Mouse (Mus musculus) heart, adult 18-20 months (tissue): ENCODE data around the gene Snrpc. TPM values are rescaled to one million over a fixed set of nuclear protein-coding genes. Genes with fewer than 3 reads are reported as not detected.

Experiments used
- DNase-seq, 2 experiments: peaks; one replicate each; pipeline ENCODE4 v3.0.0; 2021 to 2022; ENCODE audit warnings: mixed read lengths in 1 of 2
- total RNA-seq, 2 experiments: library from RNA; stranded (reverse); gene quantifications; 2 replicates each; pipeline ENCODE4 v1.2.3; 2021

Snrpc gene
- total RNA-seq, 2 experiments from 2014 or later = 46.0 to 50.6 TPM

DNA sequence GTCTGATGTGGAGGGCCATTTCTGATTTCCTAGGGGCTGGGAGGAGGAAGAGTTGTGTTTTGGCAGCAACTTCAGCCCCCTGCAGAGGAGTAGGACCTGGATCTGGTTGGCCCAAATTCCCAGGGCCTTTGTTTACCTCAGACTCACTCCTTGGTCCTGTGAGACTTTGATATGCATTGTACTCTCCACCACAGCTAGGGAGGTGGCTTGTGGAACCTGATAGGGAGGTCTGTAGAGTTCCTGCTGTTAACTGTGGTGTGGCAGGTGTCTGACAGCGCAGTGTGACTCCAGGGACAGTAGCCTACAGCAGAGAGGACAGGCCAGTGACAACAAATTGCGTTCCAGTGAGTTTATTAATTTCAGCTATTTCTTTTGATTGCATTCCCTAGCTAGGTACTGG lies 21.2 kb downstream of the Snrpc start:
- no peak for DNase-seq

DNA sequence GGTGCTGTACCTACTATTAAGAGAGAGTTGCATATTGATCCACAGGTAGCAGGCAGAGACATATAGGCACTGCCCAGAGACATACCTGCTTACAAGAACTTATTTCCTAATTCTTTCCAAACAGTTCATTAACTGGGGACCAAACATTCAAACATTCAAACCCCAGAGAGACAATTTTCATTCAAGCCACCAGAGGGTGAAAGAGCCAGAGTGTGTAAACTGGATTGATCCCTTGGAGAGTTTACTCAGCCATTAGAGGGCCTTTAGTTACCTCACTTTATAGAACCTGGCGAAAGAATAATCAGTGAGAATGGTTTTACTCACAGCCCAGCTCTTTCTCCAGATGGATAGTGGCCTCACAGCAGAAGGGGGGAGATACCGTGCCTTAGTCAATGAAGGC lies 27.5 kb downstream of the Snrpc start:
- no peak for DNase-seq

DNA sequence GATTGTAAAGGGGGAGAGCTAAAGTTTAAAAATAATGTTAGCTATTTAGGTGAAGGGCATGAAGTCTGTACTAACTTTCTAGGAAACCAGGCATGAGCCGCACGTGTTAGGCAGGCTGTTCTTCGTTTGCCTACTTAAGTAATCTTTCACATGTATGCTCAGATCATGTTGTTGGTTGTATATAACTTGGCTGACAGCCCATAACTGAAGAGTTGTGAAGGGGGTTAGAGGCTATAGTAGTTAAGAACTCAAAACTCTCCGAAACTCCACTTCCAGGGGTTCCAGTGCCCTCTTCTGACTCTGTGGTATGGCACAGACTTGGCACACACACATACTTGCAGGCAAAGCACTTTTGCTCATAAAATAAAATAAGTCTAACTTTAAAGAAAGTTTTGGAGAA lies 28.8 kb downstream of the Snrpc start:
- no peak for DNase-seq

DNA sequence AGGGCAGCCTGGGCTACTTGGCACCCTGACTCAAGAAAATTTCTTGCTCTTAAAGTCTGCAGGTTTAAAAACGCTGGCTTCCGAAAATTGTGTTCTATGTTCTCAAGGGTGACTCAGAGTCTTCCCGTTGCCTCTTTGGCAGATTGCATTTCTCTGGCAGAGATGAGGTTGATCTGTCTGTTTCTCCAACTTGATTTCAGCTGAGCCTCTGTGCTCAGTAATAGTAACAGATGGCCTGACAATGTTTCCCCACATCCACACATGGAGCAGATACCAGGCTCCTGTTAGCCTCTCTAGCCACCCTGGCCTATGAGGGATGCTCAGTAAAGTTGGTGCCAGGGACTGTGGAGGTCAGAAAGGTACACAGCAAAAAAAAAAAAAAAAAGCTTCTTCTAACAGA lies 33.9 kb downstream of the Snrpc start:
- DNase-seq = no peak

DNA sequence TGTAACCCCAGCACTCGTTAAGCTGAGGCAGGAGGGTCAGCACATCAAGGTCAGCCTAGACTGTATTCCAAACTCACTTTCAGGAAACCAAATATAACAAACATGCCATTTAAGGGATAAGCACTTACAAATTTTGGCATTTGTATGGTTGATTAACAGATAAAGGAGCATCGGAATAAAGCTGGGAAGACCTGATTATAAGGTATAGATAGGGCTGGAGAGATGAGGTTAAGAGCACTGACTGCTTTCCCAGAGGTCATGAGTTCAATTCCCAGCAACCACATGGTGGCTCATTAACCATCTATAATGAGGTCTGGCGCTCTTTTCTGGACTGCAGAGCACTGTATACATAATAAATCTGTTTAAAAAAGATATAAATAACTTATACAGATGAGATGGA lies 35.6 kb downstream of the Snrpc start:
- DNase-seq = no peak

DNA sequence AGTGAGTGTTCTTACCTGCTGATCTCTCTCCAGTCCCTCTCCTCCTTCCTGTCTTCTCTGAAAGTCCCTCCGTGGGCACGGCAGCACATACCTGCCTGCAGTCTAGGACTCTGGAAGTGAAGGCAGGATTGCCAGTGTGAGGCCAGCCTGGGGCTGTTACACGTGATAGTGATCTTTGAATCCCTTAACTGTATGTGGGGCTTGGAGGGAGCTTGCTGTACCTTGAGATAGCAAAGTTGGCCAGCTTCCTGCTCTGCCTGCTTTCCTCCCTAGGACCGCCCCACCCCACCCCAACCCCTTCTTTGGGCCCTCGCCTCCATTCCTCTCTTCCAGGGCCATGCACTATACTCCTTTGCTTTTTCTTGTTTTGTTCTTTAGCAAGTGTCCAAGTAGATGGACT lies 36.6 kb downstream of the Snrpc start:
- DNase-seq = no peak

DNA sequence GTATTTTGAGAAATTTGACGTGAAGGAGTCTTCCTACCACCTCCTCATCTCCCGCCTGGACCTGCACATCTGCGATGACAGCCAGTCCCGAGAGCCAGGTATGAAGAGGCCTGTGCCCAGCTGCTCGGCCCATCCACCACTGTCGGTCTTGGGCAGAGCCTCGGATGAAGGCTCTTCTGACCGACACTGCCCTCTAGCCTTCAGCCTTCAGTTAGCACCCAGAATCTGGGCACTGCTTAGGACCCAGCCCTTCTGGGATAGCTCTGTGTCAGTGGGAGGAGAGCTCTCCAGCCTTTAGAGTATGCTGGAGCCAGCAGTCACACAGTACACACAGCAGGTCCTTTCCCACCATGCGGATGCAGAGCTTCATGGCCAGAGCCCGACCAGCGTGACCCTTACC lies 43.6 kb downstream of the Snrpc start:
- no peak for DNase-seq

DNA sequence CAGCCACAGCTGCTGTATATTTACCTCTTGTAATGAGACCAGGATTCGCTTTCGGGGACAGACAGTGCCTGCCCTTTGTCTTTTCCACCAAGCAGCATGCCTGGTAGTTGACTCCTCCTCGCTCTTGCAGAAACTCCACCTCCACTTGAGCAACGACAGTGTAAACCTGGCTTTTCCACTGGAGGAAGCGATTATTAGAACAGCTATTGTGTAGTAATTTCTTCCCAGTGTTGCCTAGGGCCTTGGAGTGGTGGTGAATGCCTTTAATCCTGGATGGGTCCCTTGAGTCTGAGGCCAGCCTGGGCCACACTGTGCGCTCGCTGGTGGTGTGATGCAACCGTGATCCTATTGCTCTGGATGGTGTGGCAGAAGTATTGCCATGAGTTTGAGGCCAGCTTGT lies 45.2 kb downstream of the Snrpc start:
- DNase-seq = no peak

DNA sequence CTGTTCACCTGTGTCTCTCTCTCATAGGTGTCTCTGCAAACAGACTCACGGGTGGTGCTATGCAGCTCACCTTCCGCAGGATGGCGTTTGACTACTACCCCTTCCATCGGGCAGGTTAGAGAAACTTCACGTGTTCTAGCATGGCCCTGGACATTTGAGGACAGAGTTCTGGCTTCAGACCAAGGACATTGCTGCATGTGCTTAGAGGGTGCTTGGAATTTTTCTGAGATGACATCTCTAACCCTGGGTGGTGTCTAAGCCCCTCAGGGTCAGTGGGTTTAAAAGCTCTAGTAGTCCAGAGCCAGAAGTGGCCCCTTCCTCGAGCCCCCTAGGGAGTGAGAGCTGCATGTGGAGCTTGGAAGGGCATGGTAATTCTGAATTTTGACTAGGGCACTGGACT lies 46.0 kb downstream of the Snrpc start:
- no peak for DNase-seq

DNA sequence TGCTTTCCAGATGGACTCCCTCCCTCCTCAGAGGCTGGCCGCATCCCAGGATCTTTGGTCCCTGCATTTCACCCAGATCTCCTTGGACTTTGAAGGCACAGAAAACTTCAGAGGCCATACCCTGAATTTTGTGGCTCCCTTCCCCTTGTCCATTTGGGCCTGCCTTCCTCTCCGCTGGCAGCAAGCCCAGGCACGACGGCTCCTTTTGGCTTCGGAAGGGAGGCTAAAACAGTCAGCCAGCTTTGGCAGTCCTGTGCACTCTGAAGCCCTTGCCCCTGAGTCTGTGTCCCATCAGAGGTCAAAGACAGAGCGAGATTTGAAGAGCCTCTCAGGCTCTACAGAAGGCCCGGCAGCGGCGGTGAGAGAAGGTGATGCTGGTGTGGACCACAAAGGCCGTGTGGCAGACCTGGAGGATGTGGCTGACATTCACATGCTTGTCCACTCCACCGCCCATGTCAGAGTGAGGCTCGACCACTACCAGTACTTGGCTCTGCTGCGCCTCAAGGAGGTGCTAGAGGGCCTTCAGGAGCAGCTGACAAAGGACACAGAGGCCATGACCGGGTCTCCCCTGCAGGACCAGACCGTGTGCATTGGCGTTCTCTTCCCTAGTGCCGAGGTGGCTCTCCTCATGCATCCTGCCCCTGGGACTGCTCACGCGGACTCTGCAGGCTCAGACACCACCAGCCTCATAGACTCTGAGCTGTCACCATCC lies 48.7 kb downstream of the Snrpc start:
- DNase-seq = peak; percentile 58 to 64

Other genes with a start within 250 kb of the Snrpc start
- 100 to 1,000 TPM; 323 to 334 TPM for gene Nudt3, start 214.7 kb upstream of the Snrpc start, total RNA-seq
- gene RPS10-NUDT3, start 202.9 kb upstream of the Snrpc start, total RNA-seq = under 1 TPM in 1 of 2 experiments, not detected in 1; 0.84 TPM
- 100 to 1,000 TPM; 527 to 608 TPM for gene Rps10, start 201.5 kb upstream of the Snrpc start, total RNA-seq
- gene Pacsin1, start 182.6 kb upstream of the Snrpc start, total RNA-seq = under 1 TPM; 0.25 to 0.67 TPM
- under 1 TPM in 1 of 2 experiments, not detected in 1; 0.18 TPM for gene Spdef, start 109.2 kb upstream of the Snrpc start, total RNA-seq
- gene D17Wsu92e, start 17.5 kb upstream of the Snrpc start, total RNA-seq = 100 to 1,000 TPM; 138 to 145 TPM
- 10 to 100 TPM; 16.8 to 20.6 TPM for gene Uhrf1bp1, start 18.3 kb downstream of the Snrpc start, total RNA-seq
- gene Anks1, start 71.2 kb downstream of the Snrpc start, total RNA-seq = 10 to 100 TPM; 65.8 to 73.0 TPM
- gene Taf11, start 71.7 kb downstream of the Snrpc start, total RNA-seq = 10 to 100 TPM; 22.9 to 24.7 TPM
- gene Tcp11, start 242.5 kb downstream of the Snrpc start, total RNA-seq = under 1 TPM in 1 of 2 experiments, not detected in 1; 0.33 TPM